Mouse (Mus musculus) lung, embryonic 14.5 days (tissue): ENCODE results near the gene Calcb. TPM values are rescaled to one million over a fixed set of nuclear protein-coding genes. Genes with fewer than 3 reads are reported as not detected.

Source experiments
- ATAC-seq: fragments of 200-750 bp; cut with Nextera tagmentation; 2 replicates; pipeline ENCODE4 v1.8.0; 2017; ENCODE audit warnings: mild to moderate bottlenecking, moderate TSS enrichment, moderate library complexity; ENCODE audit not compliant: insufficient read depth
- DNase-seq: peaks from one replicate; pipeline ENCODE4 v3.0.0-alpha.2; 2015
- H3K27ac ChIP-seq: fragments of 300-500 bp; sonication (generic); 2 replicates; pipeline ENCODE4 v1.5.1; 2014; ENCODE audit warnings: low read depth, mild to moderate bottlenecking, moderate library complexity
- H3K27me3 ChIP-seq: fragments of 300-500 bp; sonication (generic); 2 replicates; pipeline ENCODE4 v1.6.1; 2014; ENCODE audit warnings: low read length, control low read depth; ENCODE audit not compliant: insufficient read depth
- H3K36me3 ChIP-seq: fragments of 300-500 bp; sonication (generic); 2 replicates; pipeline ENCODE4 v1.6.1; 2014; ENCODE audit warnings: control low read depth; ENCODE audit not compliant: insufficient read depth
- H3K4me1 ChIP-seq: fragments of 300-500 bp; sonication (generic); 2 replicates; pipeline ENCODE4 v1.6.1; 2014; ENCODE audit warnings: antibody characterized with exemption, control low read depth; ENCODE audit not compliant: insufficient read depth
- H3K4me2 ChIP-seq: fragments of 300-500 bp; sonication (generic); 2 replicates; pipeline ENCODE4 v1.6.1; 2014; ENCODE audit warnings: mild to moderate bottlenecking
- H3K4me3 ChIP-seq: fragments of 300-500 bp; sonication (generic); 2 replicates; pipeline ENCODE4 v1.5.1; 2014; ENCODE audit warnings: low read depth, low read length
- H3K9ac ChIP-seq: fragments of 300-500 bp; sonication (generic); 2 replicates; pipeline ENCODE4 v1.6.1; 2014
- H3K9me3 ChIP-seq: fragments of 300-500 bp; sonication (generic); 2 replicates; pipeline ENCODE4 v1.6.1; 2016; ENCODE audit warnings: low read depth, low read length, control low read depth
- CTCF ChIP-seq: IDR thresholded peaks from 2 replicates; pipeline ENCODE4 v1.5.1; 2016; ENCODE audit warnings: antibody characterized with exemption, low read depth
- WGBS: fragments of 180-500 bp; shearing (Covaris S2); extraction: QIAGEN DNeasy Blood & Tissue Kit; methylation state at CpG from one replicate; pipeline ENCODE4 v1.1.7; 2014; 5-methylcytosine and 5-hydroxymethylcytosine counted together
- polyA plus RNA-seq: library from polyadenylated mRNA; unstranded; fragments of >200 nt; fragmentation: Nextera tagmentation; extraction: Ambion mirVana; gene quantifications from 2 replicates; pipeline ENCODE4 v1.2.1, GENCODE M21; 2014

Calcb gene
- polyA plus RNA-seq, 1 experiment from 2014 or later: 0.38 TPM

DNA sequence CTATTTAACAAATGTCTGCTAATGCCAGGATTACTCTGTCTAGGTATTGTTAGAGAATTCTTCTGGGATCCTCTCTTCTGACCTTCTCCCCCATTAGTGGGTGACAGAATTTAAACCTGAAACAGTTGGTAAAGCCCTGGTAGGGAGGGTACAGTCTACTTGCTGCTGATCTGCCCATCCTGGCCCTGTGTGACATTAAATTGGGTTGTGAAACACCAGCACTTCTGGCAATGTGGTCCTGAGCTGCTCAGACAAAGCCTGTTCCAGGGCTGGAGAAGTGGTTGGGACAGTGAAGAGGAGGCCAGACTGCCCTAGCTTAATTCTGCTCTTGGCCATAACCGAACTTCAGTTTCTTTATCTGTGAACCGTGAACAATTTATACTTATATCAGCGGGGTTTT is 52.1 kb downstream of the Calcb start:
- H3K4me2 ChIP-seq: no peak overlapping the region
- H3K9ac ChIP-seq: no peak overlapping the region
- ATAC-seq (no peak), DNase-seq (no peak)
- H3K36me3 ChIP-seq: no peaks in the 10 kb centered on the region
- no peak overlapping the region for H3K4me3 ChIP-seq
- no peaks in the 10 kb centered on the region for H3K9me3 ChIP-seq
- TF ChIP-seq CTCF: no peak
- 72% methylated on average over 3 of the region's 3 CpGs for WGBS
- H3K4me1 ChIP-seq: no peaks in the 10 kb centered on the region
- H3K27ac ChIP-seq: no peak overlapping the region
- H3K27me3 ChIP-seq: no peaks in the 10 kb centered on the region

DNA sequence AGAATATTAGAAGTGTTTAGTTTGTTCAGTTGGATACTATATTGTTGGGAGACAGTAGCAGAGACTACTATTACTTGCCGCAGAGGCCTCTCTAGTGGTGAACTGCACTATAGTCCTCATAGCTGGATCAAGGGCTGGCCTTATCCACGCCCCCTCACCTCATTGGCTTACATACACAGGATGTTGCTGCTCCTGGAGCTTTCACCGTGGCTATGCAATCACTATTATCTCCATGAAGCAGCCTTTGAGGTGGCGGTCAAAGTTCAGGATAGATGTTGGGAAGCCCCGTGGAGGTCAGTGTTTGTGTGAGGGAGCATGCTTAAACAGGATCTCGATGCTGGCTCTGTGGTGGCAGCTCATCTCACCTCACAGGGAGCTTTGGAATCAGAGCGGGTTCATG is 53.4 kb downstream of the Calcb start:
- Histone ChIP-seq H3K27ac (no peak overlapping the region), H3K9ac (no peak overlapping the region), H3K36me3 (no peaks in the 10 kb centered on the region), H3K4me1 (no peaks in the 10 kb centered on the region), H3K27me3 (no peaks in the 10 kb centered on the region), H3K4me2 (no peak overlapping the region), H3K9me3 (no peaks in the 10 kb centered on the region), H3K4me3 (no peak overlapping the region)
- no peak for ATAC-seq
- TF ChIP-seq CTCF: no peak
- 56% methylated on average over 7 of the region's 7 CpGs for WGBS
- no peak for DNase-seq

Other genes with a start within 250 kb of the Calcb start
- gene Cyp2r1, start 155.7 kb upstream of the Calcb start, polyA plus RNA-seq: 2.4 and 2.7 TPM in 2 replicates
- gene Calca, start 82.3 kb upstream of the Calcb start, polyA plus RNA-seq: 1.5 and 2.2 TPM in 2 replicates
- 3.1 and 3.3 TPM in 2 replicates for gene Insc, start 25.1 kb downstream of the Calcb start, polyA plus RNA-seq